Mouse (Mus musculus) hindbrain, embryonic 13.5 days (tissue): ENCODE measurements at regions not wholly inside any gene's neighbourhood (a gene's known extent, or its start where the extent isn't known, plus 50 kb on each side); places are given as distances from the start of the nearest gene placed in this dataset.
"Not testable (repeated sequence)": the region's sequence is repeated elsewhere in the genome, so short reads cannot be mapped to it uniquely, and the experiment has no call there.

Source experiments
- ATAC-seq: fragments of 200-750 bp; cut with Nextera tagmentation; 2 replicates; pipeline ENCODE4 v1.8.0; 2017; ENCODE audit warnings: moderate TSS enrichment; ENCODE audit not compliant: low FRiP score
- H3K27ac ChIP-seq: fragments of 300-500 bp; sonication (generic); 2 replicates; pipeline ENCODE4 v1.5.1; 2015; ENCODE audit warnings: inconsistent platforms, mild to moderate bottlenecking, moderate library complexity
- H3K27me3 ChIP-seq: fragments of 300-500 bp; sonication (generic); 2 replicates; pipeline ENCODE4 v1.6.1; 2015; ENCODE audit warnings: mild to moderate bottlenecking, inconsistent platforms
- H3K36me3 ChIP-seq: fragments of 300-500 bp; sonication (generic); 2 replicates; pipeline ENCODE4 v1.6.1; 2015; ENCODE audit warnings: mild to moderate bottlenecking, inconsistent platforms
- H3K4me1 ChIP-seq: fragments of 300-500 bp; sonication (generic); replicated peaks from 2 replicates; pipeline ENCODE4 v1.6.1; 2015; ENCODE audit warnings: inconsistent platforms
- H3K4me2 ChIP-seq: fragments of 300-500 bp; sonication (generic); 2 replicates; pipeline ENCODE4 v1.6.1; 2015; ENCODE audit warnings: inconsistent platforms, mild to moderate bottlenecking, moderate library complexity
- H3K4me3 ChIP-seq: fragments of 300-500 bp; sonication (generic); 2 replicates; pipeline ENCODE4 v1.5.1; 2015; ENCODE audit warnings: mild to moderate bottlenecking, inconsistent platforms
- H3K9ac ChIP-seq: fragments of 300-500 bp; sonication (generic); 2 replicates; pipeline ENCODE4 v1.6.1; 2015; ENCODE audit warnings: mild to moderate bottlenecking, inconsistent platforms
- H3K9me3 ChIP-seq: fragments of 300-500 bp; sonication (generic); 2 replicates; pipeline ENCODE4 v1.6.1; 2016; ENCODE audit warnings: inconsistent platforms
- WGBS: fragments of 180-500 bp; shearing (Covaris S2); methylation state at CpG from one replicate; pipeline ENCODE4 v1.1.7; 2015; 5-methylcytosine and 5-hydroxymethylcytosine counted together

DNA sequence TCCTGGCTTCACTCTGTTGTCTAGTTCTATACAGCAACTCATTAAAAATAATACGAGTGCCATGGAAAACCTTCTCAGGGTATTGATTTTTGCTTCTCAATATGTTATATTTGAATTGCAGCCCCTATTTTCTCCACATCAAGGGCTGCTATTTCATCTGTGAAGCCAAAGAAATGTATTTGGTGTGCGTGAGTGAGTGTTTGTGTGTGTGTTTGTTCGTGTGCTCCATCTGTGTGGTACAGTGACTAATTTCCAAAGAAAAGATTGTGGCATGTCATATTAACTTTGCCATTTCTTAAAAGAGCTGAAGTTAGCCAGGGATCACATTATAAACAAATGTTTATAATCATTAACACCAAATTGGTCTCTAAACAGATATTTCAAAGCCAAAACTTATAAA, 493.1 kb downstream of the Hace1 start:
- peaks cover 32% of the 10 kb centered on the region for H3K4me1 ChIP-seq
- H3K27me3 ChIP-seq: no peaks in the 10 kb centered on the region
- no peaks in the 10 kb centered on the region for H3K36me3 ChIP-seq
- H3K9me3 ChIP-seq: no peaks in the 10 kb centered on the region
- no peak overlapping the region for H3K4me2 ChIP-seq
- 73% methylated on average over 3 of the region's 3 CpGs for WGBS
- no peak overlapping the region for H3K4me3 ChIP-seq
- no peak overlapping the region for H3K27ac ChIP-seq
- no peak for ATAC-seq
- no peak overlapping the region for H3K9ac ChIP-seq

- peak overlapping the region; percentile 73 for H3K27ac ChIP-seq
- H3K27me3 ChIP-seq: no peaks in the 10 kb centered on the region
- H3K9me3 ChIP-seq: no peaks in the 10 kb centered on the region
- WGBS: 23% methylated on average over 8 of the region's 8 CpGs
- no peak overlapping the region for H3K4me3 ChIP-seq
- H3K9ac ChIP-seq: peak overlapping the region; percentile 35; the same call in 1 of the 2 replicates
- no peaks in the 10 kb centered on the region for H3K36me3 ChIP-seq
- H3K4me2 ChIP-seq: no peak overlapping the region
- peaks cover 32% of the 10 kb centered on the region for H3K4me1 ChIP-seq
- ATAC-seq: 0 out of 2 replicates have a peak, but pooled peaks have one; percentile 41
Measured at GRCm38 (mm10) chr10:46071220-46071619, 493.6 kb downstream of the Hace1 start.

- H3K36me3 ChIP-seq: no peaks in the 10 kb centered on the region
- ATAC-seq: peak; percentile 63
- H3K9me3 ChIP-seq: no peaks in the 10 kb centered on the region
- no peak overlapping the region for H3K4me2 ChIP-seq
- peak overlapping the region; percentile 73 for H3K27ac ChIP-seq
- no peaks in the 10 kb centered on the region for H3K27me3 ChIP-seq
- WGBS: 53% methylated on average over 12 of the region's 12 CpGs
- peaks cover 32% of the 10 kb centered on the region for H3K4me1 ChIP-seq
- H3K4me3 ChIP-seq: no peak overlapping the region
- 0 out of 2 replicates have a peak overlapping the region, but pooled peaks have one; percentile 35 for H3K9ac ChIP-seq
Measured at GRCm38 (mm10) chr10:46071810-46072549, 494.4 kb downstream of the Hace1 start.

DNA sequence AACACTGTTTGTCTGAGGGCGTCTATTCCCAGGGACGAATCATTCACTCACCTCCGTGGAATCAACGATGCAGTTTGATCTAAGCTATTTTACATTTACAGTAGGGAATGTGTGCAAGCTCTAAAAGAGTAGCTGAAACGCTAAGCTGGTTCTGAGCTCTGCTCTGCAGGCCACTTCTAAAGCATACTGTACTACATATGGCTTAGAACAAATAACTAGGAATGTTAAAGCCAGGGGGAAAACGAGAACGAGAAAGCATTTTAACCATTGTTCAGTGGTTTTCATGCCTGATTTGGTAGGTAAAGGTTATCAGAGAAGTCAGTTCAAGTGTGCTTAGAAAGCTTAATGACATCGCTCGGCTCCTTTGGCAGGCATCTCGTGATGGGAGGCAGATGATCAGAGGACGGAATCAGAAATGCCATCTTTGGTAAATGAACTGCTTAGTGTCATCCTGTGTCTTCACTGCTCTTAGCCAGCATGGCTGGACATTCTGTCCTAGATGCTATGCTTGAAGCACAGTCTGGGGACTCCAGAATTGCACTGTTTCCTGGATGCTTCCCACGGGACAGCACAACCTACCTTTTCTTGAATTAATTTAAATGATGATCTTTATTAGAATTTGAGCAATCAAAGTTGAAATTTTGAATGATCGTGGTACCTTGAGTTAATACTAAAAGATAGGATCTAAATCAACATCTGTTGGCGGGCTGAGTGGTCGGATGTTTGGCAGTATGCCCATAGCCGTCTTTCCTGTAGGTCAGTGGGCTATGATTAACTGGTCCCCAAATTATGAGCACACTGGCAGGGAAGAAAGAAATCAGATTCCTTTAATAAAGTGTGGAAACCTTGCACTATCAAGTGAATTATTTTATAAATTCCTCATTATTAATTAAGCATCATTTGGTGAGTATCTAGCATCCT, 495.2 kb downstream of the Hace1 start:
- Histone ChIP-seq H3K9ac (no peak overlapping the region), H3K4me2 (no peak overlapping the region), H3K27ac (peak overlapping the region; percentile 73), H3K4me3 (no peak overlapping the region), H3K4me1 (peaks cover 32% of the 10 kb centered on the region), H3K27me3 (no peaks in the 10 kb centered on the region), H3K9me3 (no peaks in the 10 kb centered on the region), H3K36me3 (no peaks in the 10 kb centered on the region)
- peak; percentile 53; the same call in 1 of the 2 replicates for ATAC-seq
- WGBS: 54% methylated on average over 16 of the region's 16 CpGs

- Histone ChIP-seq H3K27me3 (no peaks in the 10 kb centered on the region), H3K9me3 (no peaks in the 10 kb centered on the region), H3K4me3 (no peak overlapping the region), H3K4me2 (no peak overlapping the region), H3K27ac (no peak overlapping the region), H3K4me1 (peaks cover 4% of the 10 kb centered on the region; the same call in 1 of the 2 replicates), H3K9ac (no peak overlapping the region), H3K36me3 (no peaks in the 10 kb centered on the region)
- 0 out of 2 replicates have a peak, but pooled peaks have one; percentile 39 for ATAC-seq
- WGBS: 21% methylated on average over 4 of the region's 4 CpGs
Measured at GRCm38 (mm10) chr10:46087766-46088165, 510.1 kb downstream of the Hace1 start.

DNA sequence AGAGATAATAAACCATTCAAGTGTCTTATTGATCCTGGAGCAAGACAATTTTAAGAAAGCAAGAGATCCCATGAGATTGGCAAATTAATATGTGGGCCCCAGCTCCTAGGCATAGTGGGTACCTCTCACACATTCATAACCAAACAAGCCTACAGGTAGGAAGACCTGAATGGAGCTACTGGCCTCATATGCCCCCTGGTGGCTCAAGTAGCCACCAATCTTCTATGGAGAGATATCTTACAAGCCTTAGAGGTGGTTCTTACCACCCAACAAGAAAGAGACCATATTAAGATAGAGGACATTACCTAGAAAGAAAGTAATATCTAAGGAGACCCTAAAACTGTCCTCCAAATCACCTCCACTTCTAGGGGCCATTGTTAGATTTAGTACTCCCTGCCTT, 523.2 kb downstream of the Hace1 start:
- no peak for ATAC-seq
- H3K4me2 ChIP-seq: no peak overlapping the region

DNA sequence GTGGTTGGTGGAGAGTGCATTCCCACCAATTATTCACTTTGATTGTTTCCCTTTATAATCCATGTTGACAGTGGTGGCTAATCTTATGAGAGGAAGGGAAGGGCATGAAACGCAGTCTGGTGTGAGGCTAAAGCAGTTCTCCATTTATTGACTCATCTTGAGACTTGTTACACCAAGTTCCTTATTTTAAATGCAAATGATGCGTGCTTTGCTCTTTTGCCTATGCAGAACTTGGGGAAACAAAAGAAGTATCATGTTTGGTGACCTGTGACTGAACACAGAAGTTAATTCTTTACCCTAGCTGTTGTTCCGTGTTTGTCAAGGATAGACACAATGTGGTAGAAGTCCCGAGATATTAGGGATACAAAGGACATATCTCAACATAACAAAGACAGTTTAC, 531.2 kb downstream of the Hace1 start:
- Histone ChIP-seq H3K27me3 (no peaks in the 10 kb centered on the region), H3K4me1 (no peaks in the 10 kb centered on the region), H3K27ac (no peak overlapping the region), H3K4me3 (no peak overlapping the region), H3K9ac (no peak overlapping the region), H3K36me3 (no peaks in the 10 kb centered on the region), H3K4me2 (no peak overlapping the region), H3K9me3 (no peaks in the 10 kb centered on the region; the same call in 1 of the 2 replicates)
- whole genome bisulfite sequencing: 37% methylated on average over 4 of the region's 4 CpGs
- no peak for ATAC-seq

More for the DNA sequence above, 523.2 kb downstream of the Hace1 start:
- H3K9ac ChIP-seq: no peak overlapping the region
- no peak overlapping the region for H3K4me3 ChIP-seq
- no peaks in the 10 kb centered on the region; the same call in 1 of the 2 replicates for H3K9me3 ChIP-seq
- no peaks in the 10 kb centered on the region for H3K36me3 ChIP-seq
- no peaks in the 10 kb centered on the region for H3K4me1 ChIP-seq
- no peaks in the 10 kb centered on the region for H3K27me3 ChIP-seq
- H3K27ac ChIP-seq: no peak overlapping the region

- Histone ChIP-seq H3K27ac (no peak overlapping the region), H3K4me3 (no peak overlapping the region), H3K9me3 (no peaks in the 10 kb centered on the region), H3K27me3 (no peaks in the 10 kb centered on the region), H3K36me3 (no peaks in the 10 kb centered on the region), H3K4me2 (no peak overlapping the region), H3K4me1 (no peaks in the 10 kb centered on the region), H3K9ac (no peak overlapping the region)
- WGBS: 89% methylated on average over 5 of the region's 5 CpGs
- ATAC-seq: no peak
Measured at GRCm38 (mm10) chr10:46114631-46115130, 537.1 kb downstream of the Hace1 start.

- not testable (repeated sequence) for H3K9me3 ChIP-seq, H3K4me3 ChIP-seq, H3K4me1 ChIP-seq, ATAC-seq, H3K9ac ChIP-seq, H3K36me3 ChIP-seq, H3K4me2 ChIP-seq, H3K27me3 ChIP-seq, H3K27ac ChIP-seq
- WGBS: 94% methylated on average over 2 of the region's 2 CpGs
Measured at GRCm38 (mm10) chr10:46122409-46122808, 544.8 kb downstream of the Hace1 start.

GRCm38 (mm10) chr10:46123795-46124194, 546.2 kb downstream of the Hace1 start:
- no peak overlapping the region for H3K4me3 ChIP-seq
- ATAC-seq: no peak
- no peaks in the 10 kb centered on the region for H3K4me1 ChIP-seq
- no peaks in the 10 kb centered on the region for H3K27me3 ChIP-seq
- H3K4me2 ChIP-seq: no peak overlapping the region
- H3K36me3 ChIP-seq: no peaks in the 10 kb centered on the region
- H3K9ac ChIP-seq: no peak overlapping the region
- H3K27ac ChIP-seq: no peak overlapping the region
- no peaks in the 10 kb centered on the region for H3K9me3 ChIP-seq

- no peak overlapping the region for H3K27ac ChIP-seq
- WGBS: 60% methylated on average over 2 of the region's 2 CpGs
- H3K9ac ChIP-seq: no peak overlapping the region
- H3K9me3 ChIP-seq: no peaks in the 10 kb centered on the region
- H3K4me1 ChIP-seq: no peaks in the 10 kb centered on the region
- no peak overlapping the region for H3K4me2 ChIP-seq
- H3K4me3 ChIP-seq: no peak overlapping the region
- no peak for ATAC-seq
- no peaks in the 10 kb centered on the region for H3K36me3 ChIP-seq
- H3K27me3 ChIP-seq: no peaks in the 10 kb centered on the region
Measured at GRCm38 (mm10) chr10:46135120-46135748, 557.6 kb downstream of the Hace1 start.

- WGBS: 65% methylated on average over 2 of the region's 2 CpGs
- Histone ChIP-seq H3K9me3 (no peaks in the 10 kb centered on the region), H3K9ac (no peak overlapping the region), H3K4me3 (no peak overlapping the region), H3K36me3 (no peaks in the 10 kb centered on the region), H3K4me1 (no peaks in the 10 kb centered on the region), H3K4me2 (no peak overlapping the region), H3K27ac (no peak overlapping the region), H3K27me3 (no peaks in the 10 kb centered on the region)
- no peak for ATAC-seq
Measured at GRCm38 (mm10) chr10:46174035-46174434, 596.4 kb downstream of the Hace1 start.
